Mouse (Mus musculus) spleen, postnatal 14 days (tissue): Measurements from ENCODE around the gene Abcf2.

Experiments
- DNase-seq, 2 experiments: peaks; one replicate each; pipeline ENCODE4 v3.0.0; 2021 to 2022; ENCODE audit warnings: low spot score in 2 of 2

Gene Abcf2

DNA sequence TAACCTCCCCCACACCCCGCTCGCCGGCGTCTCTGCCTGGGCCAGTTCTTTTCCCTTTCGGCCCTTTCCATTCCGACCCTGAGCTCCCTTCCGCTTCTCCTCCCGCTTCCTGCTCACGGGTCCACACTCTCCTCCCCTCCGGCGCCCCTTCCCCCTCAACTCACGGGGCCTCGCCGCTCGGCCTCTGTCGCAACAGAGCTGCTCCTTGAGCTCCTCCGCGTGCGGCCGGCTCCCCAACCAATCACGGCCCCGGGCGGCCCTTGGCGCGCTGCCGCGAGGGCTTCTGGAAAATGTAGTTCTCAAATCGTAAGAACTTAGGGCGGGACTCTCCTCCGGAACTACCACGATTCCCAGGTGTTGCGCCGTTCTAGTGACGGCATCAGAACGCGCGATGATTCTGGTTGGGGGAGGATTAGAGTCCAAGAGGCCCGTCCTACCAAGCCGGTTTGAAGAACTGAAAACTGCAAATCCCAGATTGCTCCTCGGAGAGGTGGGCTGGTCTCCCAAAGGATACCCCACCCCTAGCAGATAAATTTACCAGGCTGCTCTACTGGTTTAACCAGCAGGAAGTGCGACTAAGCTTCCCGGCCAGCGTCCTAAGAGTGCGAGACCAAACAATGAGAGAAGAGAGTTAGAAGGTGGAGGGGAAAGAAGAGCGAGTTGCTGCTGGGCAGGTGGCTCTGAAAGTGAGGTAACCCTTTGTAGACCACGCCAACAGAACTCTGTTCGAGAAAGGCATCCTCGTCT is at the start of gene Abcf2:
TSS of gene Abcf2 (minus strand) at position 285 of the 747 bp plus-strand sequence.
- DNase-seq = peak; percentile 97 to 99

GRCm38 (mm10) chr5:24624822-24625120 is 47.5 kb upstream of the Abcf2 start:
- no peak for DNase-seq

DNA sequence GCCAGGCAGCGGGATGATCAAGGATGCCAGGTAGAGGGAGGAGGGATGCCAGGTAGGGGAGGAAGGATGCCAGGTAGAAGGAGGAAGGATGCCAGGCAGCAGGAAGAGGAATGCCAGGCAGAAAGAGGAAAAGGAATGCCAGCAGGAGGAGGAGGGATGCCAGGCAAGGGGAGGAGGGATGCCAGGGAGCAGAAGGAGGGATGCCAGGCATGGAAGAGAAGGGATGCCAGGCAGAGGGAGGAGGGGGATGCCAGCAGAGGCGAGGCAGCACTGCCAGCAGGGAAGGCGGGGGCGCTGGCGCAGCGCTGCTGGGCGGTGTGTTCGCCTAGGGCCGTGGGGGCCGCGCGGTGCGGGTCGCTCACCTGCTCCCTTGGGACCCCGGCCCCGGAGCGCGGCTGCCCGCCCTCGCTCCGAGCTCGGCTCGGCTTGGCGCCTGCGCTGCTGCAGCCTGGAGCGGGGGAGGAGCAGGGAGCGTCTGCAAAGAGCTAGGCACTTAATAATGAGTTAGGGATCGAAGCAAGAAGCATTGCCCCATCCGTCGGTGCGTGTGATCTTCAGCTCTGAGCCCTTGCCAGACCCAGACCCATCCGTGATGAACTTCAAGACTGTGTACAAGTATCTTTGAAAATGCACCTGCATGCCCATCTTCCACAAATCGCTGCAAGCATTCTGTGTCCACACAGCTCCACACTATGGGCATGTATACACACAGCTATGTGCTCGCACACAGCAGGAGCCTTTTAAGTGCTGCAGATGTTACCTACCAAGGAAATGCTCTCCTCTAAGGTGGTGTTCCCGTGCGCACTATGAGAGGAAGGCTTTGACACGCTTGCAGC is 46.9 kb upstream of the Abcf2 start, which contains the start of gene Smarcd3:
TSS of gene Smarcd3 (minus strand) at position 426 of the 836 bp plus-strand sequence.
- DNase-seq = no peak

- DNase-seq = no peak
Observed at GRCm38 (mm10) chr5:24623041-24623985, 46.0 kb upstream of the Abcf2 start.

GRCm38 (mm10) chr5:24622386-24623040 is 45.2 kb upstream of the Abcf2 start:
- DNase-seq = no peak

DNA sequence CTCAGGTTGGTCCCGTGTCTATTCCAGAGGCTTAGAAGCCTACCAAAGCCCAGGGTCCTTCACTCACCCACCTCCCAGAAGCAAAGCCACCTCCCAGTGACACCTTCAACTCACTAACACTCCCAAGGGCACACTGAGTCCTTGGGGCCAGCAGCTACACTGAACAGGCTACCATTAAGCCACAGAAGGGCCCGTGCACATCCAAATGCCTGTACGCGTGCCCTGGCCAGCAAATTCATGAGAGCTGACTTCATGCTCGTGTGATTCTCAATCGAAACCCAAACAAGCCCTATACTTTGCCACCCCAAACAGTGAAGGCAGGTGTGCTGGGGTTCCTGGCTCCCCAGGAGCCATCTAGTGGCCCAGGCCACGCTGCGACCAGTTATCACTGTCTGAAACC is 43.4 kb upstream of the Abcf2 start:
- DNase-seq = no peak

DNA sequence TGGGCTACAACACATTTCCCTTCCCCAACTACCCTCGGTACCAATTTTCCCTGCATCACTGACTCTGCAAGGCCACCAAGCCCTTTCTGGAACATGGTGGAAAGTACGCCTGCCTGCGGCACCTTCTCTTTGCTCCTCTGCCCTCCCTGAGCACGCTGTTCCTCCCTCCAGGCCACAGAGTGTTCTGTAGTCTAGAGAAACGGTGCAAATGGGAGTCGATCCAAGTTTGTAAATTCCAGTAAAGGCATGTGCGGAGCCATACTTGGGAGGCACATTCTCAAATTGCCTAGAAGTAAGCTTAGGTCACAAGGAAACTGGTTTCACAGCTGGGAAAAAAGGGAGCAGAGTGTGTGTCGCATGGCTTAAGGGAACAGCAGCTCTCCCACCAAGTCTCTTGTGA is 42.8 kb upstream of the Abcf2 start:
- no peak for DNase-seq

- DNase-seq = no peak
Observed at GRCm38 (mm10) chr5:24618921-24619320, 41.7 kb upstream of the Abcf2 start.

- DNase-seq = no peak
Observed at GRCm38 (mm10) chr5:24615097-24615496, 37.8 kb upstream of the Abcf2 start.

DNA sequence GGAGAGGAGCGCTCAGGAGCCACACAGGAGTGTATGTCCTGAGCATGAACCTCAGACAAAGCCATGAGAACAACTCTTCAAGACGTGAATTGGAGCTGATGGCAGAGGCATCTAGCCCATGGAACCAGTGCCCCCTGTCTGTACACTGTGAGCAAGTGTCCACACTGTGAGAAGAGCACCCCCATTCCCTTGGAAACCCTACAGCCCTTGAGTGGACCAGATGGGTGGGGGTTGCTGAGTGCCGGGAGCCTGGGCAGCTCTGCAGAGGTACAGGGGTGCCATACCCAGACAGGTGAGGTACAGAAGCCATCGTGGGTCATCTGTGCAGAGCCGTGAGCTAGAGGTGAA is 35.0 kb upstream of the Abcf2 start:
- no peak for DNase-seq

- DNase-seq = no peak
Observed at GRCm38 (mm10) chr5:24611366-24612301, 34.4 kb upstream of the Abcf2 start.

- no peak for DNase-seq
Observed at GRCm38 (mm10) chr5:24609388-24609787, 32.1 kb upstream of the Abcf2 start.

GRCm38 (mm10) chr5:24605980-24606665 is 28.9 kb upstream of the Abcf2 start:
- no peak for DNase-seq

DNA sequence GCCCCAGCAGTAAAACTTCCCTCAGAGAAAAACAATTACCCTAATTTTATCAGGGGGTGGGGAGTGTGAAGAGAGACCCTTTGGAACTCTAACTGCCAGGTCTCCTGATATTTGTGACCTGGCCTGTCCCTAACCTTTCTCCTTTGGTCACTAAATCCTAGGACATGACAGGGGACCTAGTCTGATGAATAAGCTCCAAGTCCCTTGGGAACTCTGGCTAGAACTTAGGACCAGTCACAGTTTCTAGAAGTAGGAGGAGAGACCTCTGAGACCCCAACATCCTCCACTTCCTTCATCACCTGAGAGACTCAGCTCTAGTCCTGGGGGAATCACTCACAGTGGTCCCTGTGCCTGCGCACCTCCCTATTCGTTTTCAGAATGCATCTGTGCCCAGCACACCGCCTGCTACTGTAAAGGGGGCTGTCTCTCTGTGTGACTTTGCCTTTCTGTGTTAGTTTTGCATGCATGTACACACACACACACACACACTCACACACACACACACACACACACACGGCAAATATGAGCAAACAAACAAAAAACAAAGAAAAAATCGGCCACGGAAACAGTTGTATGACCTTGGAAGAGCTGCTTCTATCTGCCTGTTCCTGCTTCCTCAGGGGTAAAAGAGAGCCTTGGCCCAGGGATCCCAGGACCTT is 28.2 kb upstream of the Abcf2 start:
- no peak for DNase-seq

GRCm38 (mm10) chr5:24604656-24605100 is 27.4 kb upstream of the Abcf2 start:
- DNase-seq = no peak

DNA sequence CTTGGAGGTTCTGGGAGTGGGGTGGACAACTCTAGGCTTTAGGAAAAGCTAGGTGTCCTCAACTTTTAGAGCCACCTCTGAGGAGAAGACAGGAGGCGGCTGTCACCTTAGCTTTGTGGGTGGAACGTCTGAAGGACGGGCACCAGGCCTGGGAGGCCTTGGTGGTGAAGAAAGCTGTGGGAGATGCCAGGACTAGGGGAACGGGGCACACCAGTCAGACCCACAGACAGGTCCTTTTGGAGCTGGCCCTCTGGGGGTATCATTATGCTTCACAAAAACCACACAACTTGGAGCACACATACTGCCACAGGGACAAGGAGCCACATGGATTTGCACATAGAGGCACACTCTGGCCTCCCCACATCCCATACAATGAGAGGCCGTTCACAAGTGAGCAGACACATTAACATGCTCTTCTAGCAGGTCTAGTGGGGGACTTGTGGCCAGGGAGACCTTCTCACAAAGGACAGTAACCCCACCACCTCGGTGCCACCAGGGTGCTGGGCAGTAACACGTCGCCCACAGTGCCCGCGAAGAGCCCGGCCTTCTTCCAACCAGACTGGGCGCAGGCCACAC is 26.9 kb upstream of the Abcf2 start:
- no peak for DNase-seq

DNA sequence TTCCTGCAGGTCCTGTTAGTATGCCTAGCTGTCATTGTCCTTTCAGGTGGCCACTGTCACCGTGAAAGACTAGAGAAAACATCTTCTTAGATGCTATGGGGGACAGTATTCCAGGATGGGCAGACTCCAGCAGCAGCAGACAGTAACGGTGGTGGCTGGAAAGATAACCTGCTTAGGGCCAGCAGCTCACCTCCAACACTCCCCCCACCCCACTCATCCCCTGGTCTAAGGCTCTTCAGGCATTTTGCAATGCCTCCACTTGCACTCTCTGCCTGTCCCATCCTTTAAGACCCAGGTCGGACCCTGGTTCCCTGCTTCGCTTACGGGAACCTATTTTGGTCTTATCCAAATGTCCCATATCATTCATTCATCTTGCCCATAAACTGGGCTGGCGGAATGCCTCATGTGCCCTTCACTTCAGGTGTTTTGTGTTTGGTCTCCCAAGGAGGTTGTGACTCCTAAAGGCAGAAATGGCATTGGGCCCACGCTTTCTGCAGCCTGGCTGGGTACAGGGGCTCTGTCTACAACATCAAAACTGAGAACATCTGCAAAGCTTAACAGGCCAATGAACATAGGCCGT is 26.3 kb upstream of the Abcf2 start:
- no peak for DNase-seq

- no peak for DNase-seq
Observed at GRCm38 (mm10) chr5:24602751-24603343, 25.6 kb upstream of the Abcf2 start.
